Mouse (Mus musculus): ENCODE results near the gene Ptk7.

- TF ChIP-seq TAL1 (conservative IDR thresholded peaks at IDR 0.05; ENCODE audit: low read depth, low read length): no peak
- TF ChIP-seq CTCF (IDR thresholded peaks at IDR 0.05; ENCODE audit: low read depth, low read length): no peak
- no peak for TF ChIP-seq GATA1 (IDR thresholded peaks at IDR 0.05; ENCODE audit: borderline replicate concordance, low read length)
Measured at GRCm38 (mm10) chr17:46549642-46550041, 79.7 kb downstream of the Ptk7 start.
